Mouse (Mus musculus) activated CD4-positive, CD25-positive, alpha-beta regulatory T cell, adult 4 months (primary cell): ENCODE measurements at regions not wholly inside any gene's neighbourhood (a gene's known extent, or its start where the extent isn't known, plus 50 kb on each side); places are given as distances from the start of the nearest gene placed in this dataset.

Source experiments
- ATAC-seq: one replicate; pipeline ENCODE4 v1.8.0; 2017

GRCm38 (mm10) chr11:113096209-113096608 is 314.2 kb downstream of the Sox9 start:
- no peak for ATAC-seq

GRCm38 (mm10) chr11:113098360-113098759 is 316.3 kb downstream of the Sox9 start:
- ATAC-seq, result no peak

- ATAC-seq, result no peak
Observed at GRCm38 (mm10) chr11:113100800-113101199, 318.8 kb downstream of the Sox9 start.

- no peak for ATAC-seq
Observed at GRCm38 (mm10) chr11:113101534-113101933, 319.5 kb downstream of the Sox9 start.

GRCm38 (mm10) chr11:113103161-113103845 is 321.3 kb downstream of the Sox9 start:
- no peak for ATAC-seq

- ATAC-seq, result no peak
Observed at GRCm38 (mm10) chr11:113105371-113105770, 323.3 kb downstream of the Sox9 start.

- no peak for ATAC-seq
Observed at GRCm38 (mm10) chr11:113107205-113107844, 325.3 kb downstream of the Sox9 start.

- ATAC-seq, result no peak
Observed at GRCm38 (mm10) chr11:113107966-113108699, 326.1 kb downstream of the Sox9 start.

- ATAC-seq, result no peak
Observed at GRCm38 (mm10) chr11:113109096-113109495, 327.1 kb downstream of the Sox9 start.

- ATAC-seq, result no peak
Observed at GRCm38 (mm10) chr11:113113220-113113817, 331.3 kb downstream of the Sox9 start.

- no peak for ATAC-seq
Observed at GRCm38 (mm10) chr11:113117179-113117898, 335.3 kb downstream of the Sox9 start.

- ATAC-seq, result no peak
Observed at GRCm38 (mm10) chr11:113120570-113120969, 338.5 kb downstream of the Sox9 start.

GRCm38 (mm10) chr11:113121307-113121706 is 339.3 kb downstream of the Sox9 start:
- ATAC-seq, result no peak

GRCm38 (mm10) chr11:113122137-113122536 is 340.1 kb downstream of the Sox9 start:
- no peak for ATAC-seq

GRCm38 (mm10) chr11:113122964-113123363 is 340.9 kb downstream of the Sox9 start:
- no peak for ATAC-seq

GRCm38 (mm10) chr11:113125832-113126231 is 343.8 kb downstream of the Sox9 start:
- ATAC-seq, result no peak

- ATAC-seq, result no peak
Observed at GRCm38 (mm10) chr11:113129192-113129591, 347.2 kb downstream of the Sox9 start.

GRCm38 (mm10) chr11:113129975-113130374 is 348.0 kb downstream of the Sox9 start:
- ATAC-seq, result no peak

- no peak for ATAC-seq
Observed at GRCm38 (mm10) chr11:113132078-113133064, 350.3 kb downstream of the Sox9 start.

GRCm38 (mm10) chr11:113133407-113133806 is 351.4 kb downstream of the Sox9 start:
- ATAC-seq, result no peak

- ATAC-seq, result no peak
Observed at GRCm38 (mm10) chr11:113135261-113135660, 353.2 kb downstream of the Sox9 start.
